Mouse (Mus musculus) urinary bladder, postnatal 25 days (tissue): ENCODE results near the gene Mettl9.
A peak's percentile ranks its signal among the peaks of the same experiment; 100 is the strongest.
"Not testable (repeated sequence)": the region's sequence is repeated elsewhere in the genome, so short reads cannot be mapped to it uniquely, and the experiment has no call there.

ENCODE experiments used
- DNase-seq: peaks from one replicate; pipeline ENCODE4 v3.0.0; 2022; ENCODE audit warnings: low spot score

Gene Mettl9

DNA sequence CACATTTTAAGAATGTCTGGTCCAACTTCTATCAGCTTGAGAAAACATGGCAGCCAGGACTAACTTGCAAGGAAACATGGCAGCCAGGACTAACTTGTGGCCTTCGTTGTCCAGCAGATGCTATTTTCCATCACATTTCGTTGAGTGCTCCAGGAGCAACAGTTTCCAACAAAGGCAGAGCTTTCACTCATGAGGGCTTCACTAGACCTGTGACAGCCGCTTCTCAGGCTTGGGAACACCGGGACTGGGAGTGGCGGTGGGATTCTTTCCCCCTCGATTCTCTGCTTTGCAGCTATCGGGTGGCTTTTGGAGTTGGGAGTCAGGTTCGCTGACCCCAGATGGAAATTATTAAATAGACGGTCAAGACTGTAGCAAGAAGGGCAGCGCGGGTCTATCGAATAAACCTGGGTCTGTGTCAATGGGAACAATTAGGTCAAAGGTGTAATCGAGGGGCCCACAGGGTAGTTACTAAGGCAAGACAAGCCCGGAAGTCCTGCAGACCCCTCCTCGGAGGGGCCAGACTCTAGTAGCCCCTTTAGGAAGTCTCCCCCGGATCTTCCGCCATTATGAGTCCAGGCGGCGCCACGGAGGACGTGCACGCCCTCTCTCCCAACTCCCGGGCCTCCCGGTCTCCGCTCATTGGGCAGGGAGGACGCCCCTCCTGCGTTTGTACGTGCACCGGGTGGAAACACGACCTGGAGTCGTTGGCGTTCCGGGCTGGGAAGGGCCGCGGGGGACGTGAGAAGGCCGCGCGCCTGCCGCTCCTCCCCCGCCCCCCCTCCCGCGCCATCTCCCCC lies at the start of gene Mettl9:
Mettl9 (plus strand) TSS at position 590 of the 797 bp plus-strand sequence.
- DNase-seq = peak; percentile 88

DNA sequence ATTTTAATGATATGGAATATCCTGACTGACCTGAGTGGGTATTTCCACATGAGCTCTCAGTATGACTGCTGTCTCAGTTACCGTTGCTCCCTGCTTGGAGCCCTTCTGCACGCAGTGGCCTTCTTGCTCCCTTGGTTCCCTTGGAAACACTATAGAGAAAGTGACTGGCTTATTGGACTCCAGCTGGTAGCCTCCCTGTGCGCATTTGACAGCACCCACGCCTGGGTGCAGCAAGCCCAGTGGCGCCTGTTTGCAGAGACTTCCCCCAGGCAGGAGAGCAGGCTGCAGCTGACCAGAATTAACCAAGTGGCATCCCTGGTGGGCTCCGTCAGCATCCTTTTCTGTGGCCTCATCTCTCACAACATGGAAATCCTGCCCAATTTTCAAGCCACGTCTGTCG lies 43.1 kb upstream of the Mettl9 start:
- DNase-seq = no peak

DNA sequence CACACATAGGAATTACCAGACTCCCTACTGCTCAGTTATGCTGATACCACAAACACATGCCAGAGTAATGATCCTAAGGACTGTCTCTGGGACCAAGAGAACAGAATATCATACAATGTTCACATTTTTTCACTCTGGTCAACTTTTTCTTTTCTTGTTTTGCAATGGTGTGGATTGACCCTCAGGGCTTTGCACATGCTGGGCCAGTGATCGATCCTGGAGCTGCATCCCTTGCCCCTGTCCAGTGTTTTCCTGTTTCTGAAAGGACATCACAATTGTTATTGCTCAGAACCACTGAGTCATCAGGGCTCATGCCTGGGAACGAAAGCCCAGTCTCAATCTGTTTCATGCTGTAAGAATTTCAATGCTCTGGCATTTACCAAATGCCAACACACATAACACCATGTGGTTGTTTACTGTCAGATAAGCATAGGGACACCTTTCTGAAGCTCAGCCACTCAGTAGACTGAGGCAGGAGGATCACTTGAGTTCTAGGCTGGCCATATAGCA lies 35.2 kb upstream of the Mettl9 start:
- DNase-seq = no peak

DNA sequence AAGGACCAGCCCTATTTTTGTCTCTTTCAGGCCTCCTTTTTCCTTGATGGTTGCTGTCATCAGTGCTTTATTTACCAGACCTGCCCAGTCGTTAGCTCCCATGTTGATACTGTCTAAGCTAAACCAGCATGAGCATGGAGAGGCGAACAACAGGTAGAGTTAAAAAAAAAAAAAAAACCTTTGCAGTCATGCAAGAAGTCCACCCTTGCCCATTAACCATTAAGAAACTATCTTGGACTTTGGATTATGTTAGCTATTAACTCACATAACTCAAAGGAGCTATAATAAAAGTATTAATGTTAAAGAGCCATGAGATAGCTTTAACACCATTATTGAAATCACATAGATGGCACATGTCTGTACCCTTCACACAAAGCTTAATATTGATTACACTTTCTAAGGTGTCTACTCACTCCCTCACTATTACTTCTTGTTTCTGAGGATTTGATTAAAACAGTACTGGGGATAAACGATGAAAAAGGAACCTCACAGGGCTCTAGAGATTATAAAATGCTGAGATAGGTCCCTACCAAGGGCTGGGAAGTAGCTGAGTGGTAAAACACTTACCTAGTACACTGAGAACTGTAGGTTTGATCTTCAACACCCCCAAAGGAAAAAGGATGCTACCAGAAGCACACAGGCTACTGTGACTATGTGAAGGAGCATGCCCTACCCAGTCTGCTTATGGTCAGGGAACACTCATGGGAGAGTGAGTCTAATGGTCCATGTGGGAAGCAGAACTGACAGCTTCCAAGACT lies 34.0 kb upstream of the Mettl9 start:
- no peak for DNase-seq

DNA sequence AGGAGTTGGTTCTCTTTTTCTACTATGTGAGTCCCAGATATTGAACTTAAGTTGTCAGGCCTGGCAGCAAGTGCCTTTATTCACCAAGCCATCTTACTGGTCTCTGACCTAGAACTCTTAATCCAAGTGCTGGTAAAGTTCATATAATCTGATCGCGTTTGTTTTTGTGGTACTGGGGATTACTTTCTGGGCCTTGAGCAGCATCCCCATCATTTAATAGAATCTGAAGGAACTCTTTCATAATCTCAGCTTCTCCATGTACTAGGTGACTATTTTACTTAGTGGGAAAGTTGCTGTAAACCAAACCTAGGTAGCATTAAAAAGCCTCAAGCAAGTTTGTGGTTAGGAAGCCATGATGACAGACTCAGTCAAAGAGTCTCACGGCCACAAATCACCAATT lies 32.4 kb upstream of the Mettl9 start:
- DNase-seq = no peak

DNA sequence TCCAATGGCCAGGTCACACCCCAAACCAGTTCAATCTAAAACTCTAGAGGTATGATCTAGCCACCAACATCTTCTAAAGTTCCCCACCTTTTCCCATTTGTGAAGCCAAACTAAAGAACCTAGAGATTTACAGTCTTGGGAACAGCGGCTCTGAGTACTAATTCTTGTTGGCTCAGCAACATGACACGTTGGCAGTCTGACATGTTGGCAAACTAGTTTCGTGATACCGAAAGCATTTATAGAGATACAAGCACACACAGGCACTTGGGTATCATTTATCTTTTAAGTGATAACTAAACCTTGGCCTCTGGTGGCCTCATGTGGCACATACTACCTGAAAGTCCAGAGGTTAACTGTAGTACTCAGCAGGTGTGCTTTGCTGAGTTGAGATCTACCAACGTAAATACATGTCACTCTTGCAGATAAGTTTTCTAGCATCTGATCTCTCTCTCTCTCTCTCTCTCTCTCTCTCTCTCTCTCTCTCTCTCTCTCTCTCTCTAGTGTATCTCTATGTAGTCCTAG lies 31.8 kb upstream of the Mettl9 start:
- no peak for DNase-seq

DNA sequence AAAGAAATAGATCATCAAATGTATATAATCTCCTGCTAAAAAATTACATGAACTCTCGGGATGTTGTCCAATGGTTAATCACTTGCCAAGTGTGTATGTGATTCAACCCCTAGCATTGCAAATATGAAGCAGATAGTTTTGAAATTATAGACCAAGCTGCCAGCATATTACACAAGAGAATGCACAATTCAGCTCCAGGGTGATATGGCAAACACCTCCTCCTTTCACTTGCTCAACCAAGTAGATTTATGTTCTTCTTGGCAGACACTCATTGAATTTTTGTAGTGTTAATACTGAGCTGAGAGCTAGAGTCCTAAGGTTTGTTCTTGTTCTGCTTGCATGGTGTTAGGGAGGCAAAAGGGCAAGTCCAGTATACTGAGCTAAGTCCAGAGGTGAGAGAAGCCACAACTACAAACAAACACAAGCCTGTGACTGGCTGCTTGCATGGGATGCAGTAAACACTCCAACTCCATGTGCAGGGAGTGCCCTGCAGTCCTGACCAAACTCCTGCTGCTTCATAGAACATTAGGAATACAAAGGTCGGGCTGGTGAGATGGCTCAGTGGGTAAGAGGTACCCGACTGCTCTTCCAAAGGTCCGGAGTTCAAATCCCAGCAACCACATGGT lies 30.3 kb upstream of the Mettl9 start:
- no peak for DNase-seq

DNA sequence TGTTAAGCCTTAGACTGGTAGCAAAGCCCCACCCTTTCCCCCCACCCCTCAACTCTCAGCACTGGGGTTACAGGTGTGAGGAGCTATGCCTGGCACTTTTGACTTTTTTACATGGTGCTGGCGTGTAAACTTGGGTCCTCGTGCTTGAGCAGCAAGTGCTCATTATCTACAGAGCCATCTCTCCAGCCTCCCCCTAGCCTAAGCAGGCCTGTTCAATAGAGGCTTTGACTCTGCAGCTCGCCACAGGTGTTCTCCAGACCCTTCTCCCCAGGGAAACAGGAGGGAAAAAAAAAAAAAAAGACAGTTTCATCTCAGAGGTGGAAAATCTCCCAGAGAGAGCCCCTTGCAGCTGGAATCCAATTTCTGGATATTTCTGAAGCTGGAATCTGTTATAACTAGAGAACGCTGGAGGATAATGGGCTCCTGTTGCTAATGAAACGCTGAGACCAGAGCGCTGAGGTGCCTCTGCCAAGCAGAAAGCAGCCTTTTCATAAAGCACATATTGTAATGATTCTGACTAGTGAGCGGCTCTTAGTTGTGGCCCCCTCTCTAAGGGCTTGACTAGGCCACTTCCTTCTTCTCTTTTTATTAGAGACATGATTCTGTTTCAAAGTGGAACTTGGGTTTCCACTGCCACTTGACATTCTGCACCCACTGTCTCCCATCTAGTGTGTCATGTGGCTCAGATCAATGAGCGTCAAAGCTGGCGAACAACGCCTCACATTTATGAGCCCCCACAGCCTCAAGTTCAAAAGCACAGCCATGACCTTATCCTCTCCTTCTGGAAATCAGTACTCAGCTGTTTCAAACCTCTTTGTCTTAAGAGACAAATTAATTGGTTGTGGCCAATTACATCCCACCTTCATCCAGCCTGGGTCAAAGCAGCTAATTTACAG lies 22.2 kb upstream of the Mettl9 start:
- DNase-seq = no peak

DNA sequence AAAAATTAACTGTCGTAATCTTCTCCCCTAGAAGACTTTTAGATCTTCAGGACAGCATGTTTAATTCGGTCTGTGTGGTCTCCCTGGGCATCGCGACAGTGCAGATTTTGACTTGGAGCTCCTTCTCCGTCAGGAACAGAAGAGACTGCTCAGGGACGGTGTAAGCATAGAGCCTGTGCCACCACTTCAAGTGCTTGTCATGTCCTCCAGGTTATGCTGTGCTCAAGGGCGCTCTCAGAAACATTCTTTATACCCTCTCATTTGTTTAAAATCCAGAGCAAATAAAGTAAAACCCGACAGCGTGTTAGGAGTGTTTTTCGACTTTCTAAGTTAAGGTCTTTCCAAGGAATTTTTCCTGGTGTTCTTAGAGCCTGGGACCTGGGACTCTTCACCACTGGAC lies 19.8 kb upstream of the Mettl9 start:
- no peak for DNase-seq

DNA sequence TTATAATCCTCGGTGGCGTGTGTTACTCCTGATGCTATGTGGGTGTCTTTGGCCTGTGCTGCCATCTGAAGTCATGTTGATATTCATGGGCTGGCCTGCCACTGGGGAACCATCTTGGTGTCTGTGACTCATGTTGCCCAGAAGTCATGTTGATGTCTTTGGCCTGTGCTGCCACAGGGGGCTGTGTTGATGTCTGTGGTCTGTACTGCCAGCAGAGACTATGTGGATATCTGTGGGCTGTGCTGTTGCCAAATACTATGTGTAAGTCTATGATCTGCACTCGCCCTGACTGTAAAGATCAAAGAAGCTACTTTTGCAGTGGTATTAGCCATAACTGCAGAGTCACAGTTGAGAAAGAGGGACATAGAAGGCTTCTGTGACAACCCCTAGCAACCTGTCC lies 15.5 kb upstream of the Mettl9 start:
- no peak for DNase-seq

DNA sequence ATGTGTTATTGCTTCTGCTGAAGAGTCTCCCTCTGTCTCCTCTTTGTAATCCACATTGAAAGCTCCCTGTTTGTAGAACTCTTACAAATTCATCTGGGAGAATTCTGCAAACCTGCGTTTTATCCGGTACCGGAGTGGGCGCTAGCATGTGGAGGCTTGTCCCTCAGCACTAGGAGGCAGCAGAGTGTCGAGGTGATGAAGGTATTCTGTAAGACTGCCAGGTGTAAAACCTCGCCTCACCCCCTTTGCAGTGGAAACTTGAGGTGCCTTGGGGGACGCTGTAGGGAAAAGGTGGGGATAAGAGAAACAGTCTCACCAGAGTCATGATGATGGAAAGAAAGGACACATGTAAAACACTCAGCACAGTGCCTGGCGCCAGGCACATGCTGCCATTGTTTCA lies 14.0 kb upstream of the Mettl9 start:
- DNase-seq = no peak

DNA sequence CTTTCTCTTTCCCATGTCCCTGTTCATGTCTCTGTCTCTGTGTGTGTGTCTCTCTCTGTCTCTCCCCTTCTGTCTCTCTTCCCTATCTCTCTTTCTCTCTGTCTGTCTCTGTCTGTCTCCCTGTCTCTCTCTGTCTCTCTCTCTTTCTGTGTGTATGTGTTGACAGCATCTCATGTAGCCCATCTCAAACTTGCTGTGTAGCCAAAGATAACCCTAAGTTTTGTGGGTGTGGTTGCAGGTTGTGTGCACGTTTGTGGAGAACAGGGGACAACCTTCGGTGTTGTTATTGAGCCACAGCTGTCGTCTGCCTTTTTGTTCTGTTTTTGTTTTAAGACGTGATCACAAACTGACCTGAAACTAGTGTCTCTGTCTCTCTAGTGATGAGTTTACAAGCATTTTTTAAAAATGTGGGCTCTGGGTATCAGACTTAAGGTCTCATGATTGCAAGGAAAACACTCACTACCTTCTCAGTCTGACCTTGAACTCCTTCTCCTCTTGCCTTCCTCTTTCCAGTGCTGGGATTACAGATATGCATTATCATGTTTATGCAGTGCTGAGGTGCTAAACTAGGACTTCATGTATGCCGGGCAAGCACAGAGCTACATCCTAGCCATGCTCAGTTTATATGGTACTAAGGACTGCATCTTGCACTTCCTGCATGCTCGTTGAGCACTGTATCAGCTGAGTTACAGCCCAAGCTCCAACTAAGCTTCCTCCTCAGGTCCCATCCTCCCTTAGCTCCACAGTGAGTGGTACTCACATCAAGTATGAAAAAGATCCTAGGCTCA lies 8.8 kb upstream of the Mettl9 start:
- DNase-seq = no peak

DNA sequence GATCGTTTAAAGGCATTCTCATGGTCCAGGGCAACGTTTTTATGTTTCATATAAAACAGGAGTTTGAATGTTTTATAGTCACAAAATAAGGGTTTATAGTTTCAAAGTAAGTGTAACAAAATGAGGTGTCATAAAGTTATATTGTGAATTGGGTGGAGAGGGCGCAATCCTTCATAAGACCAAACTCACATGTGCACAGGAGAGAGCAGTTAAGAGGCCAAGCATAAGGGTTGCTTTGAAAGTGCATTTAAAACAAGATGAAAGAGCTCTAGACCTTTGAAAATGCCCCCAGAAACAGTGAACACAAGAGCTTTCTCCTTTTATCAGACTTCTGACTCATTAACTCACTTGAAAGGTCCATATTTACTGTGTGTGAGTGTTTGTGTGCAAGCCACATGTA lies 7.9 kb upstream of the Mettl9 start:
- no peak for DNase-seq

DNA sequence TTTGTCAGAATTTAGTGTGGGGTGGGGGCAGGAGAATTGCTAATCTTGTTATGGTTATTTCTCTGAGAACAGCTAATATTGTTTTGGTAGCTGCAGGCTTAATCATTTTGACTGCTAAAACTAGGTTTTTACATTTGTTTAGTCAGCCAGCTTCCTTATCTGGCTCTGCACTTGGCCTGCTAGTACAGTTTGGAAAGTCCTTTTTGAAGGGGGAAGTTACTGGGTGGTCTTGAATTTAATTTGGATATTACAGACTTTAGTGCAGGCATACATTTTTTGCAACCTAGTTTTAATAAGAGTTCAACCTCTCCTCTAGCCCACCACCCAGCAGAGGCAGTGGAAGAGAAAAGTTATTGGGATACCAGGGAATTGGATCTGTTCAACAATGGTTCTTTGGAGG lies 4.3 kb upstream of the Mettl9 start:
- DNase-seq = not testable (repeated sequence)

DNA sequence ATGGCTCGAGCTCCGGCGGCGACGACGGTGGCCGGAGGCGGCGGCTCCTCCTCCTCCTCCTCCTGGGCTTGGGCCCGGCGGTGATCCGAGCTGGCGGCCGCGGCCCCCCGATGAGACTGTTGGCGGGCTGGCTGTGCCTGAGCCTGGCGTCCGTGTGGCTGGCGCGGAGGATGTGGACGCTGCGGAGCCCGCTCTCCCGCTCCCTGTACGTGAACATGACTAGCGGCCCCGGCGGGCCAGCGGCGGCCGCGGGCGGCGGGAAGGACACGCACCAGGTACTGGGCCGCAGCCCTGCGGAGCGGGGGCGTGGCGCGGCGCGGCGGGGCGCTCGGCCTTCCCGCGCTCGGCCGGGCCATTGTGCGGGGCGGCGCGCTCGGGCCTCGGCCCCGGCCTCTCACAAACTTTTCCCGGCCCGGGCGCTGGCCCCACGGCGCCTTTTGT lies 476 bp downstream of the Mettl9 start:
- DNase-seq = peak; percentile 55

DNA sequence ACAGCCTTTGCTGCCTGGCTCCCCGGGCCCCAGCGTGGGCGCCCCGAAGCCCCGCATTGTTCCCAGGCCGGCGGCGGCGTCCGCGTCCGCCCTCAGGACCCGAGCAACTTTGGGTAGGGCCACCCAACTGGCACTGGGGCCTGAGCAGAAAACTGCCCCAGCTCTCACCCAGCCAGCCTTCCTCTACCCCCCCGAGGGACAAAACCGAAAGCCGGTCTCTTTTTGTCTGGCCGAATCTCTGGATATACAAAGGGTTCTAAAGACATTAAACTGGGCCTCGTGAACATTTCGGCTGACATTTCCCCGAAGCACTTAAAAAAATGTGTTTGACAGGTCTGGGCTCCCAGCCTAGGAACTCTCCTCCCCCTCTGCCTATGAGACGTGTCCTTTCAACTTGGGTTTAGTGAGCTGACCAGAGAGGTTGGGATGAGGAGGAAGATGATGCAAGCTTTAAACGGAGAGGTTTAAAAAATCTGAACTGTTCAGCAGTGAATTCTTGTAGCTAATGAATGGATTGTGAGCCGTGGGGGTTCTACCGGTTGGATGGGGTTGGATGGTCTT lies 996 bp downstream of the Mettl9 start:
- DNase-seq = peak; percentile 36

DNA sequence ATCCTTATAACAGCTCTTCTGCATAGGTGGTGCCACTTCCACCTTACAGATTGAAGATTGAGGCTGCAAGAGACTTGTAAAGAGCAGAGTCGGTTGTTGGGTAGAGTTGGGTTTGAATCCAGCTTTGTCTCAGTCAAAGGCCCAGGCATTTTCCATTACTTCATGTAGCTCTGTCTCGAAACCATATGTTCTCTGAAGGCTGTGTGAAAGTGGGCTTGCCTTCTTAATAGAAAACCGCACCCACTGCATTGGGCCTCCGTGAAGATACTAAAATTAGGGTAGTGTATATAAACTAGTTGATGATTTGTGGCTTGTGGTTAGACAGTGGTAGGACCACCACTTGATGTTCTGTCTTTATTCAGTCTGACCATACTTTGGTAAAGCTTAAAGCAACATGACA lies 6.3 kb downstream of the Mettl9 start:
- no peak for DNase-seq

DNA sequence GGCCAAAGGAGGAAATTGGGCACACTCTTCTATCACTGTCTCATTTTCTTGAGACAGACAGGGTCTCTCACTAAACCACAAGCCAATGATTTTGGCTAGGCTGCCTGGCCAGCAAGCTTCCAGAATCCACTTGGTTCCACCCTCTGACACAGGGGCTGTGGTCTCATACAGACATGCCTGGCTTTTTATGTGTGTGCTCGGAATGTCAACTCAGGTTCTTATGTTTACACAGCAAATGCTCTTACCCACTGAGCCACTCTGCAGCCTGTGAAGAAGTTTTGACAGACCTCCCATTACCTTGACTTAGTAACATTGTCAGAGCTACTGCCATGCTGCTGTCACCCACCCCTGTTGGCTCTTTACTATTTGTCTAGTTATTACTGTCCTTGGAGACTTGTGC lies 7.7 kb downstream of the Mettl9 start:
- no peak for DNase-seq

DNA sequence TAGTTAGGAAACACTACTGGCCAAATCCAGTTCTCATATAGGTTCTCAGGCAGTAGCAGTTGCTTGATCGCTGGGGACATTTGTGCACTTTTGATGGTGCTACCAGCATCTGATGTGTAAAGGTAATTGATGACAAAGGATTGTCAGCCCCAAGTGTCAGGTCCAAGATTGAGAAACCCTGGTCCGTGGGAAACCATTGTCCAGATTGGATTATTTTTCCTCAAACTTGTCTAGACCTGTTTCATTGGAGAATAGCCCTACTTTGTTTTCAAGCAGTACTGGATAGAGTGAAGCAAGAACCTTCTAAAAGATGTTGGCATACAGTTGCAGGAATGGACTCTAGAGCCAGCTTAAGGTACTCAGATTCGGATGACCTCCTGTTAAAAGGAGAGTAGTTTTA lies 8.8 kb downstream of the Mettl9 start:
- DNase-seq = no peak

DNA sequence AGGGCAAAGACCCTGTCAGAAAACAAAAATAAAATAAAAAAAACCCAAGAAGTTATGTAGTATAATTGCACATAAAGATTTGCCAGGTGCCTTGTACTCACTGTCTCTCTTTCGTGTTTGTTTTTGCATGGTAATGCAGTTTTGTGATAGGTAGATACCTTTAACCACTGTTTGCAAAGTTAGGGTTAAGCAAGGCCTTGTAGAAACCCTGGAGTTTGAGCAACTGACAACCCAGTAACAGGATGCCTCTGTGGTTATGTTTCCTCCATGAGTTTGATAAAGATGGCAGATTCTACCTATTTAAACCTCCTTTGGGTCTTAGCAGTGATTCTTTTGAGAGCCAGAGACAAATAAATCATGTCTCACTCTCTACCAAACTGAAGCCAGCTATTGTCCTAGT lies 9.3 kb downstream of the Mettl9 start:
- DNase-seq = no peak
